Mouse (Mus musculus): ENCODE data around the gene Xirp1. TPM values are rescaled to one million over a fixed set of nuclear protein-coding genes. Genes with fewer than 3 reads are reported as not detected.

The Xirp1 gene
- polyA plus RNA-seq (2015; fragmentation: Nextera tagmentation; extraction: Ambion mirVana) = 0.14 and 0.22 TPM in 2 replicates

GRCm38 (mm10) chr9:120023086-120023811, at the start of gene Xirp1:
Gene Xirp1 (minus strand): TSS chr9:120023598.
- WGBS = 83% methylated on average over 18 of the region's 18 CpGs
- no peak within 1 kb of the TSS for H3K4me3 ChIP-seq
- no peaks in the 10 kb centered on the region for H3K36me3 ChIP-seq
- H3K27me3 ChIP-seq = no peaks in the 10 kb centered on the region
- H3K4me2 ChIP-seq = no peak within 1 kb of the TSS
- H3K9me3 ChIP-seq = no peaks in the 10 kb centered on the region
- no peak within 1 kb of the TSS for H3K9ac ChIP-seq
- no peak for ATAC-seq (ENCODE audit: insufficient number of reproducible peaks, insufficient read depth, low FRiP score, low TSS enrichment, low read depth)
- no peak within 1 kb of the TSS for H3K27ac ChIP-seq
- peaks cover 23% of the 10 kb centered on the region for H3K4me1 ChIP-seq

GRCm38 (mm10) chr9:120073169-120073568, 49.8 kb upstream of the Xirp1 start:
- Histone ChIP-seq H3K4me3 (no peak overlapping the region), H3K9me3 (no peaks in the 10 kb centered on the region), H3K36me3 (no peaks in the 10 kb centered on the region), H3K9ac (no peak overlapping the region), H3K27me3 (no peaks in the 10 kb centered on the region), H3K4me1 (no peaks in the 10 kb centered on the region), H3K27ac (no peak overlapping the region), H3K4me2 (no peak overlapping the region)
- 31% methylated on average over 3 of the region's 3 CpGs for WGBS
- ATAC-seq (ENCODE audit: insufficient number of reproducible peaks, insufficient read depth, low FRiP score, low TSS enrichment, low read depth) = no peak

- no peak for ATAC-seq (ENCODE audit: insufficient number of reproducible peaks, insufficient read depth, low FRiP score, low TSS enrichment, low read depth)
- H3K36me3 ChIP-seq = no peaks in the 10 kb centered on the region
- WGBS = 78% methylated on average over 2 of the region's 2 CpGs
- H3K4me3 ChIP-seq = no peak overlapping the region
- no peak overlapping the region for H3K27ac ChIP-seq
- H3K27me3 ChIP-seq = no peaks in the 10 kb centered on the region
- H3K9ac ChIP-seq = no peak overlapping the region
- H3K4me2 ChIP-seq = no peak overlapping the region
- H3K9me3 ChIP-seq = no peaks in the 10 kb centered on the region
- H3K4me1 ChIP-seq = no peaks in the 10 kb centered on the region
Measured at GRCm38 (mm10) chr9:120071251-120071650, 47.9 kb upstream of the Xirp1 start.

- no peak for ATAC-seq (ENCODE audit: insufficient number of reproducible peaks, insufficient read depth, low FRiP score, low TSS enrichment, low read depth)
- Histone ChIP-seq H3K4me3 (no peak within 1 kb of the TSS), H3K9ac (no peak within 1 kb of the TSS), H3K27ac (no peak within 1 kb of the TSS), H3K27me3 (no peaks in the 10 kb centered on the region), H3K4me1 (no peaks in the 10 kb centered on the region), H3K36me3 (no peaks in the 10 kb centered on the region), H3K9me3 (no peaks in the 10 kb centered on the region), H3K4me2 (no peak within 1 kb of the TSS)
- 80% methylated on average over 11 of the region's 11 CpGs for WGBS
Measured at GRCm38 (mm10) chr9:120069779-120070178, 46.4 kb upstream of the Xirp1 start, which contains the start of gene Cx3cr1. Gene Cx3cr1 (minus strand): TSS chr9:120069879.

GRCm38 (mm10) chr9:120068047-120068446, 44.6 kb upstream of the Xirp1 start:
- Histone ChIP-seq H3K9me3 (no peaks in the 10 kb centered on the region), H3K4me2 (no peak overlapping the region), H3K36me3 (no peaks in the 10 kb centered on the region), H3K4me3 (no peak overlapping the region), H3K27ac (no peak overlapping the region), H3K9ac (no peak overlapping the region), H3K4me1 (no peaks in the 10 kb centered on the region), H3K27me3 (no peaks in the 10 kb centered on the region)
- ATAC-seq (ENCODE audit: insufficient number of reproducible peaks, insufficient read depth, low FRiP score, low TSS enrichment, low read depth) = no peak
- 52% methylated on average over 10 of the region's 10 CpGs for WGBS

GRCm38 (mm10) chr9:120067609-120068008, 44.2 kb upstream of the Xirp1 start:
- ATAC-seq (ENCODE audit: insufficient number of reproducible peaks, insufficient read depth, low FRiP score, low TSS enrichment, low read depth) = no peak
- Histone ChIP-seq H3K9ac (no peak overlapping the region), H3K27ac (no peak overlapping the region), H3K4me1 (no peaks in the 10 kb centered on the region), H3K4me3 (no peak overlapping the region), H3K27me3 (no peaks in the 10 kb centered on the region), H3K36me3 (no peaks in the 10 kb centered on the region), H3K4me2 (no peak overlapping the region), H3K9me3 (no peaks in the 10 kb centered on the region)
- WGBS = 77% methylated on average over 2 of the region's 2 CpGs

- WGBS = 71% methylated on average over 4 of the region's 4 CpGs
- Histone ChIP-seq H3K4me1 (no peaks in the 10 kb centered on the region), H3K27me3 (no peaks in the 10 kb centered on the region), H3K27ac (no peak overlapping the region), H3K36me3 (no peaks in the 10 kb centered on the region), H3K9ac (no peak overlapping the region), H3K4me3 (no peak overlapping the region), H3K4me2 (no peak overlapping the region), H3K9me3 (no peaks in the 10 kb centered on the region)
- no peak for ATAC-seq (ENCODE audit: insufficient number of reproducible peaks, insufficient read depth, low FRiP score, low TSS enrichment, low read depth)
Measured at GRCm38 (mm10) chr9:120064317-120064716, 40.9 kb upstream of the Xirp1 start.

GRCm38 (mm10) chr9:120058730-120059129, 35.3 kb upstream of the Xirp1 start:
- no peaks in the 10 kb centered on the region for H3K9me3 ChIP-seq
- no peak overlapping the region for H3K4me2 ChIP-seq
- no peaks in the 10 kb centered on the region for H3K4me1 ChIP-seq
- H3K9ac ChIP-seq = no peak overlapping the region
- H3K36me3 ChIP-seq = no peaks in the 10 kb centered on the region
- WGBS = 74% methylated on average over 3 of the region's 3 CpGs
- no peaks in the 10 kb centered on the region for H3K27me3 ChIP-seq
- H3K4me3 ChIP-seq = no peak overlapping the region
- no peak for ATAC-seq (ENCODE audit: insufficient number of reproducible peaks, insufficient read depth, low FRiP score, low TSS enrichment, low read depth)
- H3K27ac ChIP-seq = no peak overlapping the region

- H3K4me1 ChIP-seq = no peaks in the 10 kb centered on the region
- H3K27me3 ChIP-seq = no peaks in the 10 kb centered on the region
- H3K4me3 ChIP-seq = no peak overlapping the region
- no peak overlapping the region for H3K4me2 ChIP-seq
- no peak overlapping the region for H3K27ac ChIP-seq
- 59% methylated on average over 9 of the region's 9 CpGs for WGBS
- no peaks in the 10 kb centered on the region for H3K9me3 ChIP-seq
- 0 out of 2 replicates have a peak overlapping the region, but pooled peaks have one; percentile 32 for H3K9ac ChIP-seq
- ATAC-seq (ENCODE audit: insufficient number of reproducible peaks, insufficient read depth, low FRiP score, low TSS enrichment, low read depth) = no peak
- no peaks in the 10 kb centered on the region for H3K36me3 ChIP-seq
Measured at GRCm38 (mm10) chr9:120056201-120056600, 32.8 kb upstream of the Xirp1 start.

- Histone ChIP-seq H3K27ac (no peak overlapping the region), H3K9me3 (no peaks in the 10 kb centered on the region), H3K4me2 (no peak overlapping the region), H3K4me1 (no peaks in the 10 kb centered on the region), H3K36me3 (no peaks in the 10 kb centered on the region), H3K4me3 (no peak overlapping the region), H3K9ac (0 out of 2 replicates have a peak overlapping the region, but pooled peaks have one; percentile 11), H3K27me3 (no peaks in the 10 kb centered on the region)
- no peak for ATAC-seq (ENCODE audit: insufficient number of reproducible peaks, insufficient read depth, low FRiP score, low TSS enrichment, low read depth)
- WGBS = 51% methylated on average over 8 of the region's 8 CpGs
Measured at GRCm38 (mm10) chr9:120054545-120055277, 31.3 kb upstream of the Xirp1 start.

GRCm38 (mm10) chr9:120049407-120049806, 26.0 kb upstream of the Xirp1 start:
- H3K27ac ChIP-seq = no peak overlapping the region
- ATAC-seq (ENCODE audit: insufficient number of reproducible peaks, insufficient read depth, low FRiP score, low TSS enrichment, low read depth) = no peak
- H3K4me1 ChIP-seq = no peaks in the 10 kb centered on the region
- H3K27me3 ChIP-seq = no peaks in the 10 kb centered on the region
- H3K4me2 ChIP-seq = no peak overlapping the region
- H3K36me3 ChIP-seq = no peaks in the 10 kb centered on the region
- H3K9ac ChIP-seq = no peak overlapping the region
- H3K9me3 ChIP-seq = no peaks in the 10 kb centered on the region
- H3K4me3 ChIP-seq = no peak overlapping the region
- 71% methylated on average over 3 of the region's 3 CpGs for WGBS

GRCm38 (mm10) chr9:120048495-120048894, 25.1 kb upstream of the Xirp1 start:
- Histone ChIP-seq H3K27ac (no peak overlapping the region), H3K4me1 (no peaks in the 10 kb centered on the region), H3K9ac (no peak overlapping the region), H3K4me2 (no peak overlapping the region), H3K9me3 (no peaks in the 10 kb centered on the region), H3K36me3 (no peaks in the 10 kb centered on the region), H3K27me3 (no peaks in the 10 kb centered on the region), H3K4me3 (no peak overlapping the region)
- 71% methylated on average over 6 of the region's 6 CpGs for WGBS
- ATAC-seq (ENCODE audit: insufficient number of reproducible peaks, insufficient read depth, low FRiP score, low TSS enrichment, low read depth) = no peak

Measured in embryonic facial prominence, embryonic 13.5 days (tissue).